Mouse (Mus musculus) E14TG2a.4 (cell line): Measurements from ENCODE around the gene Capn5.
"Not testable (repeated sequence)": the region's sequence is repeated elsewhere in the genome, so short reads cannot be mapped to it uniquely, and the experiment has no call there.

Experiments used
- H3K27me3 ChIP-seq: 2 replicates; pipeline ENCODE4 v1.6.1; 2014; ENCODE audit warnings: low read length, control low read depth; ENCODE audit not compliant: insufficient read depth
- H3K36me3 ChIP-seq: 2 replicates; pipeline ENCODE4 v1.6.1; 2014; ENCODE audit warnings: low read length, control low read depth; ENCODE audit not compliant: insufficient read depth
- H3K4me1 ChIP-seq: replicated peaks from 2 replicates; pipeline ENCODE4 v1.6.1; 2014; ENCODE audit warnings: low read depth, low read length, control low read depth
- H3K4me3 ChIP-seq: replicated peaks from 2 replicates; pipeline ENCODE4 v1.5.1; 2014; ENCODE audit warnings: mild to moderate bottlenecking, low read length
- H3K9me3 ChIP-seq: 2 replicates; pipeline ENCODE4 v1.6.1; 2014; ENCODE audit warnings: low read length, control low read depth
- CTCF ChIP-seq: conservative IDR thresholded peaks from 2 replicates; pipeline ENCODE4 v1.5.1; 2014; ENCODE audit warnings: low read length
- NANOG ChIP-seq: IDR thresholded peaks from 2 replicates; pipeline ENCODE4 v1.6.1; 2014; ENCODE audit warnings: borderline replicate concordance, low read length, mixed read lengths
- POU5F1 ChIP-seq: IDR thresholded peaks from 2 replicates; pipeline ENCODE4 v1.6.1; 2014; ENCODE audit warnings: low read length, borderline replicate concordance

The Capn5 gene

GRCm38 (mm10) chr7:98194026-98194792, 16.1 kb upstream of the Capn5 start:
- Histone ChIP-seq H3K4me1 (peaks cover 33% of the 10 kb centered on the region), H3K27me3 (peaks cover 62% of the 10 kb centered on the region)

DNA sequence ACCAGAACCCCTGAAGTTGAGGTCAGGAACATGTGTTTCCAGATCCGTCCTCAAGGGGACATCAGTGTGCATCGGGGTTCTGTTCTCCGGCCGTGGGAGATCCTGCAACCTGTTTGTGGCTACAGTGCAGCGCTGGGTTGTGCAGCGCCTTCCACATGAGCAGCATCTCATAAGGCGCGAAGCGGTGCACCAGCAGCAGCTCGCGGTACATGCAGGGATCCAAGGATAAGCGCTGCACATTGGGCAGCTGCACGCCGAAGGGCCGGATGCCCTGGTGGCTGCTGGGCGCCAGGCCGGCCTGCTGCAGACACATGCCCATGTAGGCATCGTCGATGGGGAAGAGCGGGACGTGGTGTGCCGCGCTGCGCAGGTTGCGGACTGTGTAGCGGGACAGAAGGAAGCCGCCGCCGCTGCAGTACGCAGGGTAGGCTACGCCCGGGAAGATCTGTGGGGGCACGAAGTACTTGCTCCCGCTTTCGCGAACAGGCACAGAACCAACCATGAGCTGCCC, 15.5 kb upstream of the Capn5 start:
- Histone ChIP-seq H3K36me3 (no peaks in the 10 kb centered on the region), H3K9me3 (no peaks in the 10 kb centered on the region), H3K4me1 (peaks cover 39% of the 10 kb centered on the region), H3K4me3 (peak overlapping the region; percentile 73), H3K27me3 (peaks cover 58% of the 10 kb centered on the region)
- no peak for TF ChIP-seq NANOG
- TF ChIP-seq POU5F1 = no peak
- TF ChIP-seq CTCF = peak; percentile 46

More at GRCm38 (mm10) chr7:98194026-98194792, 16.1 kb upstream of the Capn5 start:
- Histone ChIP-seq H3K4me3 (peak overlapping the region; percentile 73), H3K9me3 (no peaks in the 10 kb centered on the region), H3K36me3 (no peaks in the 10 kb centered on the region)
- TF ChIP-seq POU5F1 = no peak
- no peak for TF ChIP-seq CTCF
- TF ChIP-seq NANOG = no peak

GRCm38 (mm10) chr7:98191571-98192250, 13.6 kb upstream of the Capn5 start:
- no peak overlapping the region for H3K4me3 ChIP-seq
- peaks cover 55% of the 10 kb centered on the region for H3K4me1 ChIP-seq
- TF ChIP-seq POU5F1 = no peak
- TF ChIP-seq NANOG = no peak
- peak; percentile 24 for TF ChIP-seq CTCF
- H3K9me3 ChIP-seq = no peaks in the 10 kb centered on the region
- H3K36me3 ChIP-seq = no peaks in the 10 kb centered on the region
- H3K27me3 ChIP-seq = peaks cover 53% of the 10 kb centered on the region

GRCm38 (mm10) chr7:98190578-98190977, 12.5 kb upstream of the Capn5 start:
- Histone ChIP-seq H3K27me3 (peaks cover 43% of the 10 kb centered on the region), H3K9me3 (no peaks in the 10 kb centered on the region), H3K4me3 (no peak overlapping the region), H3K36me3 (no peaks in the 10 kb centered on the region), H3K4me1 (peaks cover 63% of the 10 kb centered on the region)
- TF ChIP-seq NANOG (no peak), CTCF (peak; percentile 37), POU5F1 (no peak)

DNA sequence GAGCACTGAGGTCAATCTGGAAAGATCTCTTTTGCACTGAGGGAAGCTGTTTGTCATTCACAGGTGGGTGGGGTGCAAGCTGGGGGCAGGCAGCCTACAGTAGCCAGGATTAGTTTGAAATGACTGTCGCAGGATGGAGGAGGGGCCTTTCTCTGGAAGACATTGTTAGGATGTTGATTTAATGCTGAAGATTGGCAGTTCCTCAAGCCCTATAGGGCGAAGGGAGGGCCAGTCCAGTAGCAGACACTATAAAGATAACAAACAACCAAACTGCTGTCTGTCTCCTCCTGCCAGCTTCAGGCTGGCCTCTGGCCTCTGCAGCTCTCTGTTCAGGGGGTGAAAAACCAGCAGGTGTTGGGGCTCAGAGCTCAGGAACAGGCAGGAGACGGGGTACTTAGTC, 11.7 kb upstream of the Capn5 start:
- TF ChIP-seq POU5F1 (no peak), CTCF (no peak), NANOG (no peak)
- Histone ChIP-seq H3K36me3 (no peaks in the 10 kb centered on the region), H3K27me3 (peaks cover 34% of the 10 kb centered on the region), H3K4me3 (peak overlapping the region; percentile 21; the same call in 1 of the 2 replicates), H3K9me3 (no peaks in the 10 kb centered on the region), H3K4me1 (peaks cover 59% of the 10 kb centered on the region)

DNA sequence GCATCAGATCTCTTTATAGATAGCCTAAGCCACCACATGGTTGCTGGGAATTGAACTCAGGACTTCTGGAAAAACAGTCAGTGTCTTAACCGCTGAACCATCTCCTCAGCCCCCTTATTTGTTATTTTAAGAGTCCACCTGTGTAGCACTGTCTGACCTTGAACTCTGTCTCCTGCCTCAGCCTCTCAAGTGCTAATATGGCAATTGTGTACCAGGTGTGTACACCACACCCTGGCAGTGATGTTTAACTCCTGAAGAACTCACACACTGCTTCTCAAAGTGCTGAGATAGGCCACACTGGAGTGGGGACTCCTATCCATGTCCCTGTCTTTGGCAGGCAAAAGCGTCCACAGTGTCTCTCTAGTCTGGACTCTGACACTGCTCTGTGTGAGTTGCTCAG, 10.6 kb upstream of the Capn5 start:
- Histone ChIP-seq H3K9me3 (no peaks in the 10 kb centered on the region), H3K36me3 (no peaks in the 10 kb centered on the region), H3K4me3 (peak overlapping the region; percentile 21), H3K4me1 (peaks cover 51% of the 10 kb centered on the region), H3K27me3 (peaks cover 24% of the 10 kb centered on the region)
- TF ChIP-seq POU5F1 (no peak), NANOG (no peak), CTCF (no peak)

GRCm38 (mm10) chr7:98188238-98188637, 10.2 kb upstream of the Capn5 start:
- no peaks in the 10 kb centered on the region for H3K36me3 ChIP-seq
- peaks cover 46% of the 10 kb centered on the region for H3K4me1 ChIP-seq
- 0 out of 2 replicates have a peak overlapping the region, but pooled peaks have one; percentile 21 for H3K4me3 ChIP-seq
- H3K27me3 ChIP-seq = peaks cover 19% of the 10 kb centered on the region
- no peaks in the 10 kb centered on the region for H3K9me3 ChIP-seq
- TF ChIP-seq NANOG = no peak
- no peak for TF ChIP-seq POU5F1
- no peak for TF ChIP-seq CTCF

DNA sequence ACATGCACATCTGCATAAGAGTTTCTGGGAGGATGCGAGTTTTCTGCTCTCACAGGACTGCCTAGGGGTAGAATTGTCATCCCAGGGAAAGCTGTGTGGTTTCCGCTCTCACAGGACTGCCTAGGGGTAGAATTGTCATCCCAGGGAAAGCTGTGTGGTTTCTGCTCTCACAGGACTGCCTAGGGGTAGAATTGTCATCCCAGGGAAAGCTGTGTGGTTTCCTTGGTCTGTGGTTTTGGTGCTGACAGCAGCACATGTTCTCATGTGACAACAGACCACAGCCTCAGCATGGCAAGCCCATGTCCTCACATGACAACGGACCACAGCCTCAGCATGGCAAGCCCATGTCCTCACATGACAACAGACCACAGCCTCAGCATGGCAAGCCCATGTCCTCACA, 9.3 kb upstream of the Capn5 start:
- H3K9me3 ChIP-seq, H3K4me3 ChIP-seq, H3K36me3 ChIP-seq: not testable (repeated sequence)
- peaks cover 10% of the 10 kb centered on the region for H3K27me3 ChIP-seq
- H3K4me1 ChIP-seq = peaks cover 43% of the 10 kb centered on the region

DNA sequence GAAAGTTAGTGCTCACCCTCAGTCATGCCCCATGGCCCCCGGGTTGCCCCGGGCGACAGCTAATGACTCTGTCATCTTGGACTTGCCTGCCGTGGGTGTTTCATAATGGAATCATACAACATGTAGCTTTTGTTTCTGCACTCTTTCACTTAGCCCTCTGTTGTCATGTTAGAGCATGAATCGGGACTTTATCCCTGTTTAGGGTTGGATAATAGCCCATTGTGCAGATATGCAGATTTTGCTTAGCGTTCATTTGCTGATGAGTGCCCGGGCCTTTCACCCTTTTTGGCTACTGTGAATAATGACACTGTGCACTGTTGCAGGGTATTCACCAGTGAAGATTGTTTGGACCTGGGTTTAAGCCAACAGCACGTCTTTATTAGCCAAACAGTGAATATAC, 8.6 kb upstream of the Capn5 start:
- no peak overlapping the region for H3K4me3 ChIP-seq

More for the DNA sequence above, 8.6 kb upstream of the Capn5 start:
- Histone ChIP-seq H3K36me3 (no peaks in the 10 kb centered on the region), H3K4me1 (peaks cover 49% of the 10 kb centered on the region), H3K9me3 (no peaks in the 10 kb centered on the region), H3K27me3 (peaks cover 3% of the 10 kb centered on the region; the same call in 1 of the 2 replicates)
- TF ChIP-seq CTCF = no peak
- no peak for TF ChIP-seq POU5F1
- no peak for TF ChIP-seq NANOG
